Mouse (Mus musculus): ENCODE results near the gene Golm1.
"Not testable (repeated sequence)": the region's sequence is repeated elsewhere in the genome, so short reads cannot be mapped to it uniquely, and the experiment has no call there.

Gene Golm1

DNA sequence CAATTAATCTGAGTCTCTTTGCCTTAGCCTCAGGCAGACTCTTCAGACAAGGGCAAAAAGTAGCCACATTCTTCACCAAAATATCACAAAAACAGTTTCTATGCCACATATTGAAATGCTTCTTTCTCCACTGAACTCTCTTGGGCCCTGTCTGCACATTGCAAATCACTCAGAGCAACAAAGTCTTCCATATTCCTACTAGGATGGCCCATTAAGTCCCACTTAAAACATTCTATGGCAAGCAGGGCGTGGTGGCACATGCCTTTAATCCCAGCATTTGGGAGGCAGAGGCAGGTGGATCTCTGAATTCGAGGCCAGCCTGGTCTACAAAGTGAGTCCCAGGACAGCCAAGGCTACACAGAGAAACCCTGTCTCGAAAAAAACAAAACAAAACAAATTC, 83.6 kb downstream of the Golm1 start:
- not testable (repeated sequence) for ATAC-seq (ENCODE audit: low TSS enrichment)

GRCm38 (mm10) chr13:59590691-59591090, 84.9 kb downstream of the Golm1 start:
- ATAC-seq (ENCODE audit: low TSS enrichment), result no peak

- no peak for ATAC-seq (ENCODE audit: low TSS enrichment)
These were observed 85.9 kb downstream of the Golm1 start for GRCm38 (mm10) chr13:59589672-59590071.

- ATAC-seq (ENCODE audit: low TSS enrichment), result no peak
These were observed 88.4 kb downstream of the Golm1 start for GRCm38 (mm10) chr13:59587201-59587600.

DNA sequence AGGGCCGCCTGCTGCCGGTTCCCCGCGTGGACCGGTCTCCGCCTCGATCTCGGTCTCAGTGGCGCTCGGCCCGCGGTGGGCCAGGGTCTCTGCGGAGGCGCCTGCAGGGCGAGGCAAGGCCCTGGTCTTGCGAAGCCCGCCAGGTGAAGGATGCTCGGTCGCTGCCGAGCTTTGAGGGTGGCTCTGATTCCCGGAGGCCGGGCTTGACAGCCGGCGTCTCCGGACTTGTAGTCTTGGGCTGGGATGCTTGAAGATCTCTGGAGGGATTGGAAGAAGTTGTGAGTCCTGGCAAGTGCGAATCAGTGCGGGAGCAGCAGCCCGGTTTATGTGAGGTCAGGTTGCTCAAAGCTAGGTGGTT, 90.0 kb downstream of the Golm1 start:
- ATAC-seq (ENCODE audit: low TSS enrichment), result peak; percentile 11; the same call in 1 of the 2 replicates

GRCm38 (mm10) chr13:59584947-59585647, 90.5 kb downstream of the Golm1 start, which contains the start of the genes Agtpbp1 and Naa35:
TSS of gene Agtpbp1 (minus strand) at chr13:59585227.
TSS of gene Naa35 (plus strand) at chr13:59585259.
- peak; percentile 95 for ATAC-seq (ENCODE audit: low TSS enrichment)
